Mouse (Mus musculus) MEL (cell line): Measurements from ENCODE around the gene Caap1. TPM values are rescaled to one million over a fixed set of nuclear protein-coding genes. Genes with fewer than 3 reads are reported as not detected.
A peak's percentile ranks its signal among the peaks of the same experiment; 100 is the strongest.

Experiments used
- DNase-seq: peaks from one replicate; pipeline ENCODE4 v3.0.0; 2011; ENCODE audit warnings: low read depth, low spot score
- H3K27ac ChIP-seq: 2 replicates; pipeline ENCODE4 v1.5.1; 2012; ENCODE audit warnings: low read depth, mild to moderate bottlenecking, control low read depth, low read length, moderate library complexity; ENCODE audit not compliant: control insufficient read depth
- H3K27me3 ChIP-seq, 2 experiments: fragments of 150-350 bp in 1 of 2; sonication (generic) in 1 of 2; 2 replicates each; pipeline ENCODE4 v1.6.1; 2012; ENCODE audit warnings: low read length in 2 of 2, mild to moderate bottlenecking in 2 of 2, improper control_type of control experiment in 1 of 2, moderate library complexity in 1 of 2; ENCODE audit not compliant: insufficient read depth in 2 of 2, control insufficient read depth in 1 of 2
- H3K36me3 ChIP-seq, 2 experiments: 2 replicates each; pipeline ENCODE4 v1.6.1; 2012 to 2014; ENCODE audit warnings: low read length in 2 of 2, improper control_type of control experiment in 1 of 2, inconsistent platforms in 1 of 2, mild to moderate bottlenecking in 1 of 2; ENCODE audit not compliant: insufficient read depth in 2 of 2, control insufficient read depth in 1 of 2
- H3K4me1 ChIP-seq, 2 experiments: fragments of 150-350 bp in 1 of 2; sonication (generic) in 1 of 2; 2 replicates each; pipeline ENCODE4 v1.6.1; 2012; ENCODE audit warnings: low read length in 2 of 2, improper control_type of control experiment in 1 of 2, mild to moderate bottlenecking in 1 of 2; ENCODE audit not compliant: insufficient read depth in 2 of 2, control insufficient read depth in 1 of 2
- H3K4me3 ChIP-seq, 2 experiments: fragments of 150-350 bp in 1 of 2; sonication (generic) in 1 of 2; 2 replicates each; pipeline ENCODE4 v1.5.1; 2012; ENCODE audit warnings: low read depth in 2 of 2, low read length in 2 of 2, mild to moderate bottlenecking in 2 of 2, moderate library complexity in 2 of 2, control low read depth in 1 of 2, improper control_type of control experiment in 1 of 2; ENCODE audit not compliant: control insufficient read depth in 1 of 2, insufficient read depth in 1 of 2
- H3K79me2 ChIP-seq: 2 replicates; pipeline ENCODE4 v1.6.1; 2012; ENCODE audit warnings: mild to moderate bottlenecking, low read length, moderate library complexity; ENCODE audit not compliant: control insufficient read depth, poor library complexity, insufficient read depth
- H3K9ac ChIP-seq: 2 replicates; pipeline ENCODE4 v1.6.1; 2012; ENCODE audit warnings: low read depth, mild to moderate bottlenecking, control low read depth, low read length, moderate library complexity; ENCODE audit not compliant: control insufficient read depth, poor library complexity, severe bottlenecking
- H3K9me3 ChIP-seq: fragments of 150-350 bp; sonication (generic); replicated peaks from 2 replicates; pipeline ENCODE4 v1.6.1; 2012; ENCODE audit warnings: mild to moderate bottlenecking, low read length, improper control_type of control experiment, moderate library complexity; ENCODE audit not compliant: insufficient read depth
- BHLHE40 ChIP-seq: IDR thresholded peaks from 2 replicates; pipeline ENCODE4 v1.6.1; 2012; ENCODE audit warnings: low read depth, mild to moderate bottlenecking, inconsistent platforms, low read length, improper control_type of control experiment, borderline replicate concordance
- CHD1 ChIP-seq: IDR thresholded peaks from 2 replicates; pipeline ENCODE4 v1.6.1; 2012; ENCODE audit warnings: low read depth, mild to moderate bottlenecking, inconsistent platforms, low read length, improper control_type of control experiment
- CHD2 ChIP-seq: IDR thresholded peaks from 2 replicates; pipeline ENCODE4 v1.6.1; 2011; ENCODE audit warnings: low read length, improper control_type of control experiment
- CTCF ChIP-seq, 3 experiments: IDR thresholded peaks in 2 of 3; conservative IDR thresholded peaks in 1 of 3; 2 replicates each; pipeline ENCODE4 v1.5.1; 2011 to 2012; ENCODE audit warnings: low read length in 3 of 3, low read depth in 2 of 3, mild to moderate bottlenecking in 2 of 3, improper control_type of control experiment in 1 of 3, inconsistent platforms in 1 of 3, mixed read lengths in 1 of 3, moderate library complexity in 1 of 3; ENCODE audit not compliant: control insufficient read depth in 1 of 3, insufficient read depth in 1 of 3, poor library complexity in 1 of 3, severe bottlenecking in 1 of 3
- E2F4 ChIP-seq: IDR thresholded peaks from 2 replicates; pipeline ENCODE4 v1.6.1; 2011; ENCODE audit warnings: low read depth, low read length, improper control_type of control experiment, borderline replicate concordance
- ELF1 ChIP-seq: IDR thresholded peaks from 2 replicates; pipeline ENCODE4 v1.6.1; 2014; ENCODE audit warnings: low read depth, mild to moderate bottlenecking, inconsistent platforms, low read length, improper control_type of control experiment, moderate library complexity
- EP300 ChIP-seq, 2 experiments: IDR thresholded peaks; 2 replicates each; pipeline ENCODE4 v1.6.1; 2011; ENCODE audit warnings: improper control_type of control experiment in 2 of 2, low read length in 2 of 2, low read depth in 1 of 2, mild to moderate bottlenecking in 1 of 2
- ETS1 ChIP-seq: IDR thresholded peaks from 2 replicates; pipeline ENCODE4 v1.6.1; 2012; ENCODE audit warnings: low read depth, mild to moderate bottlenecking, inconsistent platforms, low read length, improper control_type of control experiment, moderate library complexity
- GABPA ChIP-seq: IDR thresholded peaks from 2 replicates; pipeline ENCODE4 v1.6.1; 2012; ENCODE audit warnings: low read depth, mild to moderate bottlenecking, inconsistent platforms, low read length, improper control_type of control experiment, moderate library complexity
- GATA1 ChIP-seq: IDR thresholded peaks from 2 replicates; pipeline ENCODE4 v1.6.1; 2011; ENCODE audit warnings: low read depth, low read length, improper control_type of control experiment
- HCFC1 ChIP-seq: IDR thresholded peaks from 2 replicates; pipeline ENCODE4 v1.6.1; 2012; ENCODE audit warnings: low read depth, mild to moderate bottlenecking, inconsistent platforms, low read length, improper control_type of control experiment, moderate library complexity
- JUND ChIP-seq: IDR thresholded peaks from 2 replicates; pipeline ENCODE4 v1.6.1; 2011; ENCODE audit warnings: low read depth, mild to moderate bottlenecking, improper control_type of control experiment, low read length
- KAT2A ChIP-seq: conservative IDR thresholded peaks from 2 replicates; pipeline ENCODE4 v1.6.1; 2012; ENCODE audit warnings: low read depth, low read length, improper control_type of control experiment, inconsistent platforms
- MAFK ChIP-seq: IDR thresholded peaks from 2 replicates; pipeline ENCODE4 v1.6.1; 2011; ENCODE audit warnings: low read depth, mild to moderate bottlenecking, low read length, improper control_type of control experiment, borderline replicate concordance
- MAX ChIP-seq: IDR thresholded peaks from 2 replicates; pipeline ENCODE4 v1.6.1; 2011; ENCODE audit warnings: low read length, improper control_type of control experiment
- MAZ ChIP-seq: IDR thresholded peaks from 2 replicates; pipeline ENCODE4 v1.6.1; 2012; ENCODE audit warnings: low read depth, mild to moderate bottlenecking, inconsistent platforms, low read length, improper control_type of control experiment
- MEF2A ChIP-seq: IDR thresholded peaks from 2 replicates; pipeline ENCODE4 v1.6.1; 2014; ENCODE audit warnings: low read depth, mild to moderate bottlenecking, inconsistent platforms, low read length, improper control_type of control experiment; ENCODE audit not compliant: poor library complexity, insufficient replicate concordance, severe bottlenecking; ENCODE audit errors: extremely low read depth
- MXI1 ChIP-seq: IDR thresholded peaks from 2 replicates; pipeline ENCODE4 v1.6.1; 2011; ENCODE audit warnings: mild to moderate bottlenecking, low read depth, low read length, improper control_type of control experiment
- MYB ChIP-seq: IDR thresholded peaks from 2 replicates; pipeline ENCODE4 v1.6.1; 2011; ENCODE audit warnings: mild to moderate bottlenecking, low read depth, low read length, improper control_type of control experiment
- MYC ChIP-seq: IDR thresholded peaks from 2 replicates; pipeline ENCODE4 v1.6.1; 2011; ENCODE audit warnings: low read depth, mild to moderate bottlenecking, low read length, improper control_type of control experiment, moderate library complexity
- NELFE ChIP-seq: IDR thresholded peaks from 2 replicates; pipeline ENCODE4 v1.6.1; 2011; ENCODE audit warnings: low read depth, low read length, improper control_type of control experiment
- NRF1 ChIP-seq: IDR thresholded peaks from 2 replicates; pipeline ENCODE4 v1.6.1; 2014; ENCODE audit warnings: low read depth, mild to moderate bottlenecking, inconsistent platforms, low read length, improper control_type of control experiment, moderate library complexity; ENCODE audit not compliant: poor library complexity, insufficient read depth, severe bottlenecking
- POLR2A ChIP-seq, 2 experiments: IDR thresholded peaks; 2 replicates each; pipeline ENCODE4 v1.6.1; 2011 to 2012; ENCODE audit warnings: low read length in 2 of 2, mild to moderate bottlenecking in 2 of 2, control low read depth in 1 of 2, improper control_type of control experiment in 1 of 2, low read depth in 1 of 2, moderate library complexity in 1 of 2; ENCODE audit not compliant: control insufficient read depth in 1 of 2, insufficient read depth in 1 of 2, poor library complexity in 1 of 2
- POLR2AphosphoS2 ChIP-seq: IDR thresholded peaks from 2 replicates; pipeline ENCODE4 v1.6.1; 2011; ENCODE audit warnings: low read length, improper control_type of control experiment
- POLR2AphosphoS5 ChIP-seq: IDR thresholded peaks from 2 replicates; pipeline ENCODE4 v1.6.1; 2012; ENCODE audit warnings: low read depth, borderline replicate concordance, mild to moderate bottlenecking, inconsistent platforms, low read length, moderate library complexity, mixed read lengths
- RAD21 ChIP-seq: IDR thresholded peaks from 2 replicates; pipeline ENCODE4 v1.6.1; 2011; ENCODE audit warnings: mild to moderate bottlenecking, low read depth, low read length, improper control_type of control experiment
- RCOR1 ChIP-seq: IDR thresholded peaks from 2 replicates; pipeline ENCODE4 v1.6.1; 2012; ENCODE audit warnings: low read depth, mild to moderate bottlenecking, inconsistent platforms, low read length, improper control_type of control experiment
- SIN3A ChIP-seq: IDR thresholded peaks from 2 replicates; pipeline ENCODE4 v1.6.1; 2012; ENCODE audit warnings: low read length, improper control_type of control experiment, inconsistent platforms
- TAL1 ChIP-seq: IDR thresholded peaks from 2 replicates; pipeline ENCODE4 v1.6.1; 2012; ENCODE audit warnings: mild to moderate bottlenecking, inconsistent platforms, low read length, moderate library complexity, mixed read lengths
- TBP ChIP-seq: IDR thresholded peaks from 2 replicates; pipeline ENCODE4 v1.8.0; 2011; ENCODE audit warnings: low read depth, low read length, improper control_type of control experiment
- TCF12 ChIP-seq: IDR thresholded peaks from 2 replicates; pipeline ENCODE4 v1.6.1; 2014; ENCODE audit warnings: low read depth, mild to moderate bottlenecking, inconsistent platforms, low read length, improper control_type of control experiment, moderate library complexity
- UBTF ChIP-seq: IDR thresholded peaks from 2 replicates; pipeline ENCODE4 v1.6.1; 2012; ENCODE audit warnings: low read depth, mild to moderate bottlenecking, inconsistent platforms, low read length, improper control_type of control experiment, moderate library complexity, borderline replicate concordance; ENCODE audit not compliant: insufficient read depth
- USF1 ChIP-seq: IDR thresholded peaks from 2 replicates; pipeline ENCODE4 v1.6.1; 2014; ENCODE audit warnings: low read depth, mild to moderate bottlenecking, inconsistent platforms, low read length, improper control_type of control experiment, moderate library complexity
- USF2 ChIP-seq, 2 experiments: IDR thresholded peaks; 2 replicates each; pipeline ENCODE4 v1.6.1; 2011 to 2012; ENCODE audit warnings: improper control_type of control experiment in 2 of 2, low read length in 2 of 2, borderline replicate concordance in 1 of 2, inconsistent platforms in 1 of 2, low read depth in 1 of 2, mild to moderate bottlenecking in 1 of 2; ENCODE audit not compliant: insufficient read depth in 1 of 2
- ZC3H11A ChIP-seq: IDR thresholded peaks from 2 replicates; pipeline ENCODE4 v1.6.1; 2012; ENCODE audit warnings: low read depth, mild to moderate bottlenecking, inconsistent platforms, low read length, improper control_type of control experiment
- ZKSCAN1 ChIP-seq: IDR thresholded peaks from 2 replicates; pipeline ENCODE4 v1.6.1; 2012; ENCODE audit warnings: low read depth, mild to moderate bottlenecking, inconsistent platforms, low read length, improper control_type of control experiment, moderate library complexity
- ZMIZ1 ChIP-seq: IDR thresholded peaks from 2 replicates; pipeline ENCODE4 v1.6.1; 2012; ENCODE audit warnings: low read depth, mild to moderate bottlenecking, inconsistent platforms, low read length, improper control_type of control experiment, moderate library complexity
- ZNF384 ChIP-seq: IDR thresholded peaks from 2 replicates; pipeline ENCODE4 v1.6.1; 2012; ENCODE audit warnings: low read depth, mild to moderate bottlenecking, inconsistent platforms, low read length, improper control_type of control experiment
- polyA plus RNA-seq, 2 experiments: library from polyadenylated mRNA; stranded (reverse) in 1 of 2; unstranded in 1 of 2; fragments of >175 nt in 1 of 2; fragments of >200 nt in 1 of 2; gene quantifications; 2 replicates each; pipeline versions ENCODE4 v1.2.1 to v1.2.4; 2012; ENCODE audit warnings: low replicate concordance in 2 of 2, low read depth in 1 of 2; ENCODE audit not compliant: insufficient read length in 2 of 2, insufficient read depth in 1 of 2, missing spikeins in 1 of 2
- total RNA-seq: library from RNA; depleted of rRNA; stranded (reverse); fragments of 300-350 nt; gene quantifications from 2 replicates; pipeline ENCODE4 v1.2.3, GENCODE M21; 2012

Caap1 gene
- total and polyA plus RNA-seq, 3 experiments = 12.8 to 13.9 TPM; not detected in 1

- no peak overlapping the region for H3K4me3 ChIP-seq
- DNase-seq = peak; percentile 77
- H3K9ac ChIP-seq = no peak overlapping the region
- H3K79me2 ChIP-seq = no peaks in the 10 kb centered on the region
- no peaks in the 10 kb centered on the region for H3K27me3 ChIP-seq
- no peaks in the 10 kb centered on the region for H3K9me3 ChIP-seq
- peaks cover 0 to 5% of the 10 kb centered on the region in 2 experiments; a peak in 2 of 4 replicates for H3K4me1 ChIP-seq
- no peak overlapping the region for H3K27ac ChIP-seq
- H3K36me3 ChIP-seq = peaks cover 0 to 2% of the 10 kb centered on the region in 2 experiments; a peak in 2 of 4 replicates
- TF ChIP-seq POLR2A (IDR thresholded peaks at IDR 0.05; ENCODE audit: control insufficient read depth in 1 of 2, insufficient read depth in 1 of 2, low read depth in 1 of 2, low read length in 2 of 2, poor library complexity in 1 of 2) (no peak), POLR2AphosphoS5 (no peak), CTCF (IDR thresholded peaks at IDR 0.05 in 2 of 3, conservative IDR thresholded peaks at IDR 0.05 in 1 of 3; ENCODE audit: control insufficient read depth in 1 of 3, insufficient read depth in 1 of 3, low read depth in 2 of 3, low read length in 3 of 3, poor library complexity in 1 of 3, severe bottlenecking in 1 of 3) (peak in 2 of 3 experiments; percentile 34 to 39; a peak in 4 of 6 replicates), MXI1 (no peak), SIN3A (no peak), MEF2A (no peak), ZC3H11A (peak; percentile 19; the same call in 1 of the 2 replicates), ZMIZ1 (no peak), MYB (no peak), MYC (no peak), RAD21 (peak; percentile 42), GATA1 (peak; percentile 75), USF2 (IDR thresholded peaks at IDR 0.05; ENCODE audit: borderline replicate concordance in 1 of 2, insufficient read depth in 1 of 2, low read depth in 1 of 2, low read length in 2 of 2) (no peak), ETS1 (0 out of 2 replicates have a peak, but pooled peaks have one; percentile 28), ZKSCAN1 (no peak), TBP (no peak), TAL1 (peak; percentile 74), JUND (no peak), BHLHE40 (no peak), NELFE (no peak), EP300 (IDR thresholded peaks at IDR 0.05; ENCODE audit: low read depth in 1 of 2, low read length in 2 of 2) (peak; percentile 75 to 84), ELF1 (no peak), NRF1 (no peak), MAX (no peak), UBTF (no peak), RCOR1 (0 out of 2 replicates have a peak, but pooled peaks have one; percentile 25), POLR2AphosphoS2 (no peak), CHD2 (no peak), USF1 (no peak), CHD1 (no peak), E2F4 (no peak), ZNF384 (no peak), TCF12 (peak; percentile 88), MAFK (no peak), MAZ (no peak), GABPA (no peak), HCFC1 (no peak), KAT2A (no peak)
These were observed 97.2 kb downstream of the Caap1 start for GRCm38 (mm10) chr4:94459424-94459823.
